Mouse (Mus musculus) myocyte (in vitro differentiated cells): ENCODE measurements around the gene Eps8. TPM values are rescaled to one million over a fixed set of nuclear protein-coding genes. Genes with fewer than 3 reads are reported as not detected.

Source experiments
- H3K27me3 ChIP-seq: one replicate; pipeline ENCODE4 v1.6.1; 2011; ENCODE audit not compliant: control insufficient read depth, insufficient read depth, insufficient read length
- H3K36me3 ChIP-seq: one replicate; pipeline ENCODE4 v1.6.1; 2011; ENCODE audit not compliant: control insufficient read depth, insufficient read depth
- H3K4me2 ChIP-seq: one replicate; pipeline ENCODE4 v1.6.1; 2011; ENCODE audit warnings: low read depth, control low read depth
- H3K4me3 ChIP-seq: one replicate; pipeline ENCODE4 v1.5.1; 2011; ENCODE audit warnings: mild to moderate bottlenecking, control low read depth, moderate library complexity
- H3K79me2 ChIP-seq: one replicate; pipeline ENCODE4 v1.6.1; 2011; ENCODE audit not compliant: control insufficient read depth, insufficient read depth
- H3ac ChIP-seq: one replicate; pipeline ENCODE4 v1.6.1; 2011; ENCODE audit not compliant: control insufficient read depth, insufficient read length
- CEBPB ChIP-seq: IDR thresholded peaks from 2 replicates; pipeline ENCODE4 v1.6.1; 2011; ENCODE audit warnings: mild to moderate bottlenecking, moderate library complexity; ENCODE audit not compliant: poor library complexity, insufficient read depth, severe bottlenecking
- E2F4 ChIP-seq: IDR thresholded peaks from one replicate; pipeline ENCODE4 v1.6.1; 2011; ENCODE audit warnings: mild to moderate bottlenecking, control low read depth, moderate library complexity; ENCODE audit not compliant: insufficient read depth
- MAX ChIP-seq: IDR thresholded peaks from one replicate; pipeline ENCODE4 v1.6.1; 2011; ENCODE audit warnings: low read depth, mild to moderate bottlenecking, control low read depth
- MYOD1 ChIP-seq, 3 experiments: IDR thresholded peaks; one replicate each; pipeline ENCODE4 v1.6.1; 2011; ENCODE audit warnings: control low read depth in 2 of 3, low read depth in 2 of 3, mild to moderate bottlenecking in 2 of 3, moderate library complexity in 1 of 3; ENCODE audit not compliant: insufficient read length in 2 of 3, control insufficient read depth in 1 of 3
- MYOG ChIP-seq, 3 experiments: IDR thresholded peaks; one replicate each; pipeline ENCODE4 v1.6.1; 2011; ENCODE audit warnings: control low read depth in 2 of 3, low read depth in 2 of 3, mild to moderate bottlenecking in 2 of 3; ENCODE audit not compliant: insufficient read length in 2 of 3, control insufficient read depth in 1 of 3, insufficient read depth in 1 of 3
- POLR2A ChIP-seq: IDR thresholded peaks from one replicate; pipeline ENCODE4 v1.6.1; 2011; ENCODE audit warnings: low read depth, mild to moderate bottlenecking, control low read depth, moderate library complexity; ENCODE audit not compliant: insufficient read length
- POLR2AphosphoS2 ChIP-seq: IDR thresholded peaks from one replicate; pipeline ENCODE4 v1.6.1; 2011; ENCODE audit warnings: low read depth, control low read depth; ENCODE audit not compliant: insufficient read length
- REST ChIP-seq: IDR thresholded peaks from one replicate; pipeline ENCODE4 v1.6.1; 2011; ENCODE audit warnings: mild to moderate bottlenecking, control low read depth, moderate library complexity; ENCODE audit not compliant: insufficient read depth, insufficient read length
- SRF ChIP-seq: IDR thresholded peaks from one replicate; pipeline ENCODE4 v1.6.1; 2011; ENCODE audit warnings: low read depth; ENCODE audit not compliant: control insufficient read depth, insufficient read length
- TCF12 ChIP-seq: IDR thresholded peaks from one replicate; pipeline ENCODE4 v1.6.1; 2011; ENCODE audit warnings: mild to moderate bottlenecking, control low read depth; ENCODE audit not compliant: poor library complexity, insufficient read depth, severe bottlenecking
- TCF3 ChIP-seq: IDR thresholded peaks from one replicate; pipeline ENCODE4 v1.6.1; 2011; ENCODE audit warnings: low read depth, control low read depth; ENCODE audit not compliant: insufficient read length
- USF1 ChIP-seq: IDR thresholded peaks from one replicate; pipeline ENCODE4 v1.6.1; 2011; ENCODE audit warnings: low read depth, mild to moderate bottlenecking, control low read depth, moderate library complexity
- polyA plus RNA-seq: library from polyadenylated mRNA; unstranded; fragments of >200 nt; fragmentation: generic; extraction: Trizol; gene quantifications from one replicate; pipeline ENCODE4 v1.2.1, GENCODE M21; 2012; ENCODE audit warnings: missing spikeins

Gene Eps8
- polyA plus RNA-seq, 1 experiment: 12.4 TPM

- Histone ChIP-seq H3K36me3 (no peaks in the 10 kb centered on the region), H3ac (peak overlapping the region; percentile 41), H3K4me3 (peak overlapping the region; percentile 34), H3K79me2 (peaks cover 12% of the 10 kb centered on the region), H3K4me2 (peak overlapping the region; percentile 84), H3K27me3 (no peaks in the 10 kb centered on the region)
- TF ChIP-seq SRF (no peak), TCF3 (no peak), USF1 (no peak), POLR2A (no peak), CEBPB (no peak), MYOG (IDR thresholded peaks at IDR 0.05; ENCODE audit: control insufficient read depth in 1 of 3, insufficient read depth in 1 of 3, insufficient read length in 2 of 3, low read depth in 2 of 3) (no peak), TCF12 (no peak), MAX (no peak), E2F4 (no peak), REST (no peak), POLR2AphosphoS2 (no peak), MYOD1 (IDR thresholded peaks at IDR 0.05; ENCODE audit: control insufficient read depth in 1 of 3, insufficient read length in 2 of 3, low read depth in 2 of 3) (no peak)
Measured at GRCm38 (mm10) chr6:137648110-137649067, 6.3 kb downstream of the Eps8 start.

- H3K4me2 ChIP-seq: peak overlapping the region; percentile 84
- H3ac ChIP-seq: no peak overlapping the region
- H3K79me2 ChIP-seq: peaks cover 12% of the 10 kb centered on the region
- no peaks in the 10 kb centered on the region for H3K27me3 ChIP-seq
- peak overlapping the region; percentile 34 for H3K4me3 ChIP-seq
- no peaks in the 10 kb centered on the region for H3K36me3 ChIP-seq
- no peak for TF ChIP-seq MAX
- TF ChIP-seq REST: no peak
- no peak for TF ChIP-seq TCF3
- no peak for TF ChIP-seq POLR2A
- TF ChIP-seq MYOG (IDR thresholded peaks at IDR 0.05; ENCODE audit: control insufficient read depth in 1 of 3, insufficient read depth in 1 of 3, insufficient read length in 2 of 3, low read depth in 2 of 3): no peak
- TF ChIP-seq SRF: no peak
- no peak for TF ChIP-seq POLR2AphosphoS2
- no peak for TF ChIP-seq MYOD1 (IDR thresholded peaks at IDR 0.05; ENCODE audit: control insufficient read depth in 1 of 3, insufficient read length in 2 of 3, low read depth in 2 of 3)
- TF ChIP-seq TCF12: no peak
- TF ChIP-seq CEBPB: no peak
- no peak for TF ChIP-seq USF1
- no peak for TF ChIP-seq E2F4
Measured at GRCm38 (mm10) chr6:137647646-137648045, 7.0 kb downstream of the Eps8 start.

GRCm38 (mm10) chr6:137646726-137647125 lies 8.0 kb downstream of the Eps8 start:
- H3K4me3 ChIP-seq: peak overlapping the region; percentile 34

DNA sequence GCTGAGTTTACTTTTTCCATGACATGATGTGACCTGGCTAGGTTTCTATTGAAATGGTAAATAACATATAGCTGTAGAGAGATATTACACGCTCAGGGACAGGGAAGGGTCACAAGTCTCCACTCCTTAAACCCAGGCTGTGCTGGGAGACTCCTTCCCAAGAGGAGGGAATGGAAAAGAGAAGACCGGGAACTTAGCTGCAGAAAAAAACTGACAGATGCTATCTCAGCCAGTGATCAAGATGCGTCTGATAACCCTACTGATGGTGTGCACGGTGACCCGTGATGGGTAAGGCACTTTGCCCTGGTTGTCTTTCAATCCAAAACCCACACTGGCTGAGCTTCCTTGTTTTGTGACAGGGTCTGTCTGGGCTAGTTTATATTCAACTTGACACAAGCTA lies 9.8 kb downstream of the Eps8 start:
- TF ChIP-seq MAX (no peak), TCF12 (no peak), E2F4 (no peak), MYOD1 (IDR thresholded peaks at IDR 0.05; ENCODE audit: control insufficient read depth in 1 of 3, insufficient read length in 2 of 3, low read depth in 2 of 3) (no peak), CEBPB (no peak), REST (no peak), SRF (no peak), POLR2AphosphoS2 (no peak), POLR2A (no peak)
- H3K79me2 ChIP-seq: peaks cover 23% of the 10 kb centered on the region
- H3K36me3 ChIP-seq: no peaks in the 10 kb centered on the region
- H3K4me2 ChIP-seq: no peak overlapping the region
- H3ac ChIP-seq: no peak overlapping the region
- no peaks in the 10 kb centered on the region for H3K27me3 ChIP-seq
- H3K4me3 ChIP-seq: no peak overlapping the region

More at GRCm38 (mm10) chr6:137646726-137647125, 8.0 kb downstream of the Eps8 start:
- peaks cover 14% of the 10 kb centered on the region for H3K79me2 ChIP-seq
- H3K27me3 ChIP-seq: no peaks in the 10 kb centered on the region
- no peak for TF ChIP-seq CEBPB
- TF ChIP-seq POLR2A: no peak
- no peak for TF ChIP-seq MYOG (IDR thresholded peaks at IDR 0.05; ENCODE audit: control insufficient read depth in 1 of 3, insufficient read depth in 1 of 3, insufficient read length in 2 of 3, low read depth in 2 of 3)
- no peak for TF ChIP-seq SRF
- no peak for TF ChIP-seq REST
- TF ChIP-seq POLR2AphosphoS2: no peak
- no peak for TF ChIP-seq MAX
- no peak for TF ChIP-seq TCF3
- no peak overlapping the region for H3ac ChIP-seq
- H3K36me3 ChIP-seq: no peaks in the 10 kb centered on the region
- H3K4me2 ChIP-seq: peak overlapping the region; percentile 84
